Mouse (Mus musculus) lung, embryonic 14.5 days (tissue): ENCODE data around the gene Hsd17b2. TPM values are rescaled to one million over a fixed set of nuclear protein-coding genes. Genes with fewer than 3 reads are reported as not detected.

Source experiments
- ATAC-seq: fragments of 200-750 bp; cut with Nextera tagmentation; 2 replicates; pipeline ENCODE4 v1.8.0; 2017; ENCODE audit warnings: mild to moderate bottlenecking, moderate TSS enrichment, moderate library complexity; ENCODE audit not compliant: insufficient read depth
- DNase-seq: peaks from one replicate; pipeline ENCODE4 v3.0.0-alpha.2; 2015
- H3K27ac ChIP-seq: fragments of 300-500 bp; sonication (generic); 2 replicates; pipeline ENCODE4 v1.5.1; 2014; ENCODE audit warnings: low read depth, mild to moderate bottlenecking, moderate library complexity
- H3K27me3 ChIP-seq: fragments of 300-500 bp; sonication (generic); 2 replicates; pipeline ENCODE4 v1.6.1; 2014; ENCODE audit warnings: low read length, control low read depth; ENCODE audit not compliant: insufficient read depth
- H3K36me3 ChIP-seq: fragments of 300-500 bp; sonication (generic); 2 replicates; pipeline ENCODE4 v1.6.1; 2014; ENCODE audit warnings: control low read depth; ENCODE audit not compliant: insufficient read depth
- H3K4me1 ChIP-seq: fragments of 300-500 bp; sonication (generic); 2 replicates; pipeline ENCODE4 v1.6.1; 2014; ENCODE audit warnings: antibody characterized with exemption, control low read depth; ENCODE audit not compliant: insufficient read depth
- H3K4me2 ChIP-seq: fragments of 300-500 bp; sonication (generic); 2 replicates; pipeline ENCODE4 v1.6.1; 2014; ENCODE audit warnings: mild to moderate bottlenecking
- H3K4me3 ChIP-seq: fragments of 300-500 bp; sonication (generic); 2 replicates; pipeline ENCODE4 v1.5.1; 2014; ENCODE audit warnings: low read depth, low read length
- H3K9ac ChIP-seq: fragments of 300-500 bp; sonication (generic); 2 replicates; pipeline ENCODE4 v1.6.1; 2014
- H3K9me3 ChIP-seq: fragments of 300-500 bp; sonication (generic); 2 replicates; pipeline ENCODE4 v1.6.1; 2016; ENCODE audit warnings: low read depth, low read length, control low read depth
- CTCF ChIP-seq: IDR thresholded peaks from 2 replicates; pipeline ENCODE4 v1.5.1; 2016; ENCODE audit warnings: antibody characterized with exemption, low read depth
- WGBS: fragments of 180-500 bp; shearing (Covaris S2); extraction: QIAGEN DNeasy Blood & Tissue Kit; methylation state at CpG from one replicate; pipeline ENCODE4 v1.1.7; 2014; 5-methylcytosine and 5-hydroxymethylcytosine counted together
- polyA plus RNA-seq: library from polyadenylated mRNA; unstranded; fragments of >200 nt; fragmentation: Nextera tagmentation; extraction: Ambion mirVana; gene quantifications from 2 replicates; pipeline ENCODE4 v1.2.1, GENCODE M21; 2014

Hsd17b2 gene
- polyA plus RNA-seq, 1 experiment from 2014 or later: 0.18 TPM

GRCm38 (mm10) chr8:117673430-117673830 is 28.3 kb upstream of the Hsd17b2 start, which contains the start of gene Sdr42e1:
TSS of gene Sdr42e1 (minus strand) at chr8:117673689.
- no peaks in the 10 kb centered on the region for H3K9me3 ChIP-seq
- peak within 1 kb of the TSS; percentile 46 for H3K9ac ChIP-seq
- H3K36me3 ChIP-seq: no peaks in the 10 kb centered on the region
- no peak within 1 kb of the TSS for H3K27ac ChIP-seq
- peak within 1 kb of the TSS; percentile 38 for H3K4me3 ChIP-seq
- ATAC-seq (peak; percentile 56), DNase-seq (peak; percentile 76)
- TF ChIP-seq CTCF: no peak
- WGBS: 7% methylated on average over 17 of the region's 17 CpGs
- H3K4me1 ChIP-seq: no peaks in the 10 kb centered on the region; the same call in 1 of the 2 replicates
- peak within 1 kb of the TSS; percentile 65 for H3K4me2 ChIP-seq
- H3K27me3 ChIP-seq: 0 out of 2 replicates have a peak, but pooled peaks cover 6% of the 10 kb centered on the region

- Histone ChIP-seq H3K4me2 (no peak overlapping the region), H3K9ac (no peak overlapping the region), H3K9me3 (no peaks in the 10 kb centered on the region), H3K4me3 (no peak overlapping the region), H3K4me1 (no peaks in the 10 kb centered on the region; the same call in 1 of the 2 replicates), H3K27me3 (0 out of 2 replicates have a peak, but pooled peaks cover 6% of the 10 kb centered on the region), H3K27ac (no peak overlapping the region), H3K36me3 (no peaks in the 10 kb centered on the region)
- WGBS: 62% methylated on average over 5 of the region's 5 CpGs
- DNase-seq (no peak), ATAC-seq (no peak)
- no peak for TF ChIP-seq CTCF
These were observed 26.5 kb upstream of the Hsd17b2 start for GRCm38 (mm10) chr8:117675171-117675570.

GRCm38 (mm10) chr8:117676460-117676859 is 25.2 kb upstream of the Hsd17b2 start:
- no peak; the same call in 1 of the 2 replicates for ATAC-seq
- 40% methylated on average over 9 of the region's 9 CpGs for WGBS
- Histone ChIP-seq H3K9ac (no peak overlapping the region), H3K4me3 (no peak overlapping the region), H3K4me1 (no peaks in the 10 kb centered on the region; the same call in 1 of the 2 replicates), H3K27ac (no peak overlapping the region), H3K36me3 (no peaks in the 10 kb centered on the region), H3K4me2 (no peak overlapping the region), H3K27me3 (no peaks in the 10 kb centered on the region), H3K9me3 (no peaks in the 10 kb centered on the region)
- peak; percentile 17 for DNase-seq
- TF ChIP-seq CTCF: no peak

GRCm38 (mm10) chr8:117677011-117677410 is 24.7 kb upstream of the Hsd17b2 start:
- no peak overlapping the region for H3K4me2 ChIP-seq
- no peaks in the 10 kb centered on the region for H3K9me3 ChIP-seq
- no peaks in the 10 kb centered on the region for H3K27me3 ChIP-seq
- no peak for DNase-seq
- TF ChIP-seq CTCF: no peak
- no peak overlapping the region for H3K9ac ChIP-seq
- ATAC-seq: no peak
- no peak overlapping the region for H3K4me3 ChIP-seq
- no peaks in the 10 kb centered on the region; the same call in 1 of the 2 replicates for H3K4me1 ChIP-seq
- H3K27ac ChIP-seq: no peak overlapping the region; the same call in 1 of the 2 replicates
- no peaks in the 10 kb centered on the region for H3K36me3 ChIP-seq
- WGBS: 39% methylated on average over 8 of the region's 8 CpGs

GRCm38 (mm10) chr8:117678650-117679049 is 23.1 kb upstream of the Hsd17b2 start:
- DNase-seq: no peak
- Histone ChIP-seq H3K4me1 (no peaks in the 10 kb centered on the region), H3K4me3 (no peak overlapping the region), H3K36me3 (no peaks in the 10 kb centered on the region), H3K9ac (no peak overlapping the region), H3K27ac (no peak overlapping the region), H3K27me3 (no peaks in the 10 kb centered on the region), H3K4me2 (no peak overlapping the region), H3K9me3 (no peaks in the 10 kb centered on the region)
- WGBS: 68% methylated on average over 4 of the region's 4 CpGs
- no peak for ATAC-seq
- no peak for TF ChIP-seq CTCF

- Histone ChIP-seq H3K4me3 (no peak overlapping the region), H3K27ac (no peak overlapping the region), H3K9me3 (no peaks in the 10 kb centered on the region), H3K36me3 (no peaks in the 10 kb centered on the region), H3K27me3 (no peaks in the 10 kb centered on the region), H3K4me2 (no peak overlapping the region), H3K9ac (no peak overlapping the region), H3K4me1 (no peaks in the 10 kb centered on the region)
- WGBS: 63% methylated on average over 10 of the region's 10 CpGs
- TF ChIP-seq CTCF: no peak
- ATAC-seq (no peak), DNase-seq (no peak)
These were observed 17.7 kb upstream of the Hsd17b2 start for GRCm38 (mm10) chr8:117683925-117684472.

- Histone ChIP-seq H3K27me3 (no peaks in the 10 kb centered on the region), H3K4me2 (no peak overlapping the region), H3K9ac (no peak overlapping the region), H3K4me3 (no peak overlapping the region), H3K27ac (no peak overlapping the region), H3K36me3 (no peaks in the 10 kb centered on the region), H3K4me1 (no peaks in the 10 kb centered on the region), H3K9me3 (no peaks in the 10 kb centered on the region)
- DNase-seq (no peak), ATAC-seq (no peak)
- TF ChIP-seq CTCF: no peak
- 35% methylated on average over 11 of the region's 11 CpGs for WGBS
These were observed 17.2 kb upstream of the Hsd17b2 start for GRCm38 (mm10) chr8:117684504-117684903.
